Mouse (Mus musculus): ENCODE measurements around the gene Agap1. TPM values are rescaled to one million over a fixed set of nuclear protein-coding genes. Genes with fewer than 3 reads are reported as not detected.

Gene Agap1
- total RNA-seq, 2 experiments from 2014 or later = 292 to 293 TPM

DNA sequence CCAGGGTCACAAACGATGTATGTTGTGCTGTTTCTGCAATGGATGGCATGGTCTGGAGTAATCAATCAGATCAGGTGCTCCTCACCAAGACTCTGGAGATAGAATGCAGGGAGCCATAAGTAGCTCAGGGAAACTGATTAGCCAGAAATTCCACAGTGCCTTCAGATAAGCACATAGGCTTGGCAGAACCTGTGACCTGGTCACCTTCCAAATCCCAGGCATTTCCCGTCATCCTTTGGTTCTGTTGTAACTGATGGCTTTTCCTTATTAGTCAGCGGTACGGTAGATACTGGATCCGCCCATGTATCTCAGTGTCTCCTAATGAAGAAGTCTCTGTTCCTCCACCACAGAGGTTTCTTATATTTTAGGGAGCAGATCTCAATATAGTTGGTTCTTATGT lies 240.3 kb downstream of the Agap1 start:
- Histone ChIP-seq H3K4me3 (no peak overlapping the region), H3K27ac (no peak overlapping the region)
- no peak for TF ChIP-seq CTCF (conservative IDR thresholded peaks at IDR 0.05)
- no peak for DNase-seq (ENCODE audit: low spot score in 2 of 2)

GRCm38 (mm10) chr1:89697241-89697640 lies 242.6 kb downstream of the Agap1 start:
- Histone ChIP-seq H3K27ac (no peak overlapping the region), H3K4me3 (no peak overlapping the region)
- no peak for TF ChIP-seq CTCF (conservative IDR thresholded peaks at IDR 0.05)
- DNase-seq (ENCODE audit: low spot score in 2 of 2) = no peak

- no peak for DNase-seq (ENCODE audit: low spot score in 2 of 2)
- TF ChIP-seq CTCF (conservative IDR thresholded peaks at IDR 0.05) = no peak
- Histone ChIP-seq H3K4me3 (no peak overlapping the region), H3K27ac (no peak overlapping the region)
Observed at GRCm38 (mm10) chr1:89700166-89700565, 245.6 kb downstream of the Agap1 start.

DNA sequence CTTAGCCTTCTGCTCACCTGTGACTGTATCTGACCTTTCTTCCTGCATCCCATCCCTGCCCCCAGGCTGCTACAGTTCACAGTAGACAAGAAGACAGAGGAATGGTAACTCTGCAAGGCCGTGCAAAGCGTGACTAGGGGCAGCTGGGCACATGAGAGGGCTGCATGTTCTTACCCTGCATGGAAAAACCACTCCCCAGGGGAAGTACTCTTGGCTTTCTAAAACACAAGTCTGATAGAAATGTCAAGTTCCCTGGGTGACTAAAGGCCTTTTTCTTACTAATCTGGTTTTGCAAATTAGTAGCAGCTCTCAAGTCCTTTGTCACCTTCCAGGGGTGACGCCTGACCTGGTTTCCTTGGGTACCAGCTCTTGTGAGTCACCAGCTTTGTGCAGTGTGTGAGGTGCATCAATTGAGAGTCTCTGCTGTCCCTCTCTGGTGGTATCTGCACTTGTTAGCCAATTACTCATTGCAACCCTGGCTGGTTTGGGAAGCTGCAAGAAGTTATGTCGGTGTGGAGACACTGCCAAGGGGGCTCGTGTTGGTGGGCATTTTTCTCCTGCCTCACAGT lies 246.6 kb downstream of the Agap1 start:
- Histone ChIP-seq H3K4me3 (no peak overlapping the region), H3K27ac (no peak overlapping the region)
- TF ChIP-seq CTCF (conservative IDR thresholded peaks at IDR 0.05) = no peak
- no peak for DNase-seq (ENCODE audit: low spot score in 2 of 2)

DNA sequence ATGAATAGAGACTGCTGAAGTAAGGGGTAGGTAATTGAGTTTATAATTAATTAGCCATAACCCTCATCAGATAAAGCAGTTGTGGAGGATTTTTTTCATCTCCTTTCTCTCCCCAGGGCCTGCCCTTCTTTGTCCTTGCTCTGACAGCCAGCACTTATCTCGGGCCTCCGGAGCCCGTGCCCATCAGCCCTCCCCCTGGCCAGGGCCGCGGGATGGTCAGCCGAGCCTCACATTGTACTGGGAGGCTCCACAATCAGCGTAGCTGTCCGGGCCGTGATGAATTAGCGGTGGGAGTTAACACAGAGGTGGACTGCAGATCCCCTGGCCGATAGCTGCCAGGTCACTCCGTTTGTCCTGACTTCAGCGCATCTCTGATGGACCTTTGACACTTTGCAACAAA lies 248.7 kb downstream of the Agap1 start:
- H3K27ac ChIP-seq = no peak overlapping the region
- no peak for TF ChIP-seq CTCF (conservative IDR thresholded peaks at IDR 0.05)
- no peak for DNase-seq (ENCODE audit: low spot score in 2 of 2)
- no peak overlapping the region for H3K4me3 ChIP-seq

DNA sequence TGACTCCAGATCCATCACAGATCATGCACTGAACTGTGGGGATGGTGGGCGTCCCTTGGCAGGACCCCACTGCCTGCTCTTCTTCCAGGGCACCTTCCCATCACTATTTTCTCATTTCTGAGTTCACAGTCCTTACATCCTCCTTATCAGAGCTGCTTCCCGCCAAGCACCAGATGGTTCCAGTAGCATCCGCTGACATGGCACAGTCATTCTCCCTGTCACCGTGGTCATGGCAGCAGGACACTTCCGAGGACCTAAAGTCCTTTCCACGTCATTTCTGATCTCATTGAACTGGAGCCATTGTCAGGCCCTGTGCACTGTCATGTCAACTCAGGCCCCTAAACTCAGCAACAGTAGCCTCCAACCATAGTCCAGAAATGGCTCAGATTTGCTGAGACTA lies 251.1 kb downstream of the Agap1 start:
- TF ChIP-seq CTCF (conservative IDR thresholded peaks at IDR 0.05) = no peak
- no peak for DNase-seq (ENCODE audit: low spot score in 2 of 2)
- Histone ChIP-seq H3K27ac (no peak overlapping the region), H3K4me3 (no peak overlapping the region)

GRCm38 (mm10) chr1:89706862-89707261 lies 252.3 kb downstream of the Agap1 start:
- TF ChIP-seq CTCF (conservative IDR thresholded peaks at IDR 0.05) = no peak
- no peak overlapping the region for H3K4me3 ChIP-seq
- no peak for DNase-seq (ENCODE audit: low spot score in 2 of 2)
- H3K27ac ChIP-seq = no peak overlapping the region

DNA sequence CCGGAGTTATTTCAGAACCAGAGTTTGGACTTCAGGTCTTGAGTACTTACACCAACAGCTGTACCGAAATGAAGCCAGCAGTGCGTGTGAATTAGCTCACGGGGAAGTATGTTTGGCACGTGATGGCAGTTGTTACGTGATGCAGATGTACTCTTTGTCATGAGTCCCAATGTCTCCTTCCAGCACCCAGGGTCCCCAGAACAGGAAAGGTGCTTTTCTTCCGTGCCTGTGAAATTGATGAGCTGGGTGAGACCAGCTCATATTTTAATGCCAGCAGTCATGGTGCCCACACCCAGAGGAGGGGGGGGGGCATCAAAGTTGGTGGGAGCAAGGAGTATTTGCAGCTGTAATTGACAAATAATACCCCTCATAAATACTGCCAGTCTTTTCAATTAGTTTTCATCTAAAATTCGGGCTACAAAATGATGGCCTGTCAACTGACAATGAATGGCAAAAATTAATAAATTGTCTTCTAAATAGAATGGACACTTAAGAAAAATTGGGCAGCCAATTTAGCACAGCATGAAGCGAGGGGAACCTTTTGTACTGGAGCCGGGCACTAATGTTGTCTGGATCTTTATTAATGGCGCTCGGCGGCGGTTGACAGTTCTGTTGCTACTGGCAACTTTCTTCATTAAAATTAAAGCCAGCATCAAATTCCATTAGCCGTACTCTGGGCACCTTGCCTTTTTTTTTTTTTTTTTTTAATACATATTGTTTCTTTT lies 253.3 kb downstream of the Agap1 start:
- no peak for DNase-seq (ENCODE audit: low spot score in 2 of 2)
- TF ChIP-seq CTCF (conservative IDR thresholded peaks at IDR 0.05) = no peak
- Histone ChIP-seq H3K27ac (no peak overlapping the region), H3K4me3 (no peak overlapping the region)

- no peak for DNase-seq (ENCODE audit: low spot score in 2 of 2)
- TF ChIP-seq CTCF (conservative IDR thresholded peaks at IDR 0.05) = no peak
- Histone ChIP-seq H3K27ac (no peak overlapping the region), H3K4me3 (no peak overlapping the region)
Observed at GRCm38 (mm10) chr1:89709824-89710223, 255.2 kb downstream of the Agap1 start.

DNA sequence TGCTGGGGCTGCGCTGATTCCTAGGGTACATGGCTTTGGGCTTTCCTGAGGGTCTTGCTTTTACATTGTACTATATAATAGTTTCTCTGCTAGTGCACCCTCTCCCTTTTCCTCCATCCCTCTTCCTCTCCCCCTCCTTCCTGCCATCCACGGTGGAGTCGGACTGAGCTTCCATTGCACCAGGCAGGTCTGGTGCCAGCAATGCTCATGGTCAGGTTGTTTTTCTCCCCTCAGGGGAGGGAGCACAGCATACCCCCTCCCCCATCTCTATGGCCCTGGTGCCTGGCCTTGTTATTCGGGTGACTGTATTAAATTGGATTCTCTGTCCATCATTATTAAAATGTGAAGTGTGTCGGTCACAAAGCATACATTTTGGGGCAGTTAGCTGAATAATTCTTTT lies 259.1 kb downstream of the Agap1 start:
- no peak for DNase-seq (ENCODE audit: low spot score in 2 of 2)
- Histone ChIP-seq H3K4me3 (no peak overlapping the region), H3K27ac (no peak overlapping the region)
- no peak for TF ChIP-seq CTCF (conservative IDR thresholded peaks at IDR 0.05)

- Histone ChIP-seq H3K27ac (no peak overlapping the region), H3K4me3 (no peak overlapping the region)
- no peak for DNase-seq (ENCODE audit: low spot score in 2 of 2)
- TF ChIP-seq CTCF (conservative IDR thresholded peaks at IDR 0.05) = no peak
Observed at GRCm38 (mm10) chr1:89714165-89714980, 259.8 kb downstream of the Agap1 start.

DNA sequence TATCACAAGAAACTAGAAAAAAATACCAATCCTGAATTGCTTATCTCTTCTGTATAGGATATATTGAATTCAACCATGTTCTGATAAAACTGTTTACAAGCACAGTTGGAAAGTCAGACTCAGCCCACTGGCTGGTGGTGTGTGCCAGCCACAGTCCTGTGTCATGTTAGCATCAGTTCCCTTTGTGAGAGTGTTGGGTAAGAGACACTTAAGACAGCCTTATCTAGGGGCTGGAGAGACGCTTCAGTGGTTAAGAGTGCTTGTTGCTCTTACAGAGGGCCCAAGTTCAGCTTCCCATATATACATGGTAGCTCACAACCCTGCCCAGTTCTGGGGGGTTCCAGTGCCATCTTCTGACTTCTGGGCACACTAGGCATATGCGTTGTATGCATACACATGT lies 261.6 kb downstream of the Agap1 start:
- Histone ChIP-seq H3K4me3 (no peak overlapping the region), H3K27ac (no peak overlapping the region)
- TF ChIP-seq CTCF (conservative IDR thresholded peaks at IDR 0.05) = no peak
- DNase-seq (ENCODE audit: low spot score in 2 of 2) = no peak

- no peak overlapping the region for H3K27ac ChIP-seq
- TF ChIP-seq CTCF (conservative IDR thresholded peaks at IDR 0.05) = no peak
- no peak for DNase-seq (ENCODE audit: low spot score in 2 of 2)
- no peak overlapping the region for H3K4me3 ChIP-seq
Observed at GRCm38 (mm10) chr1:89717100-89717499, 262.5 kb downstream of the Agap1 start.
